Mouse (Mus musculus) kidney, adult 8-10 months (tissue): ENCODE data around the gene Nup93.
A peak's percentile ranks its signal among the peaks of the same experiment; 100 is the strongest.

Source experiments
- DNase-seq, 2 experiments: peaks; one replicate each; pipeline ENCODE4 v3.0.0; 2022

Gene Nup93

GRCm38 (mm10) chr8:94323041-94323440 is 108.7 kb downstream of the Nup93 start:
- DNase-seq, result no peak

DNA sequence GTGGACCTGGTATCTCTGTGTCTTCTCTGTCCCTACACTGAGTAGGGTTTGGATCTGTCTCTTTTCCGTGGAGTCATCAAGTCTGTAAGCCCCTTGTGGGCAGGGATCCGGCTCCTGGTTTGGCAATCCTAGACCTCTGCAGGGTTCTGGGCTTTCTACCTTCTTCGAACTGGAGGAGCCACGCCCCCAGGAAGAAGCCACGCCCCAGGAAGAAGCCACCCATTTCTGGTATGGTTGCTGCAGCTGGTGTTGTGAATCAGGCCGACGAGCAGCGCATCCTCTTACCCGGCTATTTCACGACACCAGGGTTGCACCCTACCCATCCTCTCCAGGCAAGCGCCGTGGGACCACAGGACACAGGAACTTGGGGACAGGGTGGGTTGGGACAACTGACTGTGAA is 109.7 kb downstream of the Nup93 start:
- DNase-seq, result no peak

GRCm38 (mm10) chr8:94326016-94326415 is 111.7 kb downstream of the Nup93 start:
- peak; percentile 52 to 78 for DNase-seq

DNA sequence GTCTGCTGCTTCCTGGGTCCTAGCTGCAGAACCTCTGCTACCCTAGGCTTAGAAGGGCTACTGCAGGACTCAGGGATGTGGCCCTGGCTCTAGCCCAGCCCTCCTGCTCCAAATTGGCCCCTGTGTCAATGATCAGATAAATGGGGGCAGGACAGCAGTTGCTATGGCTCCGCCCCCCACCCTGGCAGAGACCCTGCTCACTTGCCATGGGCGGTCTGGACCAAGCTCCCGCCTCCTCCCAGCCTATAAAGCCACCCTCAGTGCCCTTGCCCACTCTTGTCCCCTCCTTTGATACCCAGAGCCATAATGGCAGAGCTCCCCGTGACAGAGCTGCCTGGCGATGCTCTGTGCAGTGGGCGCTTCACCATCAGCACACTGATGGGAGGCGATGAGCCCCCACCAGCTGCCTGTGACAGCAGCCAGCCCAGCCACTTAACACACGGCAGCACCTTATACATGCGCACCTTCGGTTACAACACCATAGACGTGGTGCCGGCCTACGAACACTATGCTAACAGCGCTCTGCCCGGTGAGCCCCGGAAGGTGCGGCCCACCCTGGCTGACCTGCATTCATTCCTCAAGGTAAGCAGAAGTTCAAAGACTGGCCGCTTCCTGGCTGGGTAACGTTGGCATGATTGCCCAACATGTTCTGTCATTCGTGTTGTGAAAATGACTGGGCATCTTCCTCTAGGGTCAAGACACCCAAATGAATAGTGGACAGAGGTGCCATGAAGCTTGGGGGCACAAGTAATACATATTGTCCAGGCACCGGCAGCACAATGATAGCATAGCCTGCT is 114.8 kb downstream of the Nup93 start, which contains the start of gene Slc12a3:
Gene Slc12a3 (plus strand): TSS at position 270 of the 797 bp plus-strand sequence.
- DNase-seq, result peak; percentile 53 to 69

GRCm38 (mm10) chr8:94330733-94331132 is 116.4 kb downstream of the Nup93 start:
- DNase-seq, result no peak

DNA sequence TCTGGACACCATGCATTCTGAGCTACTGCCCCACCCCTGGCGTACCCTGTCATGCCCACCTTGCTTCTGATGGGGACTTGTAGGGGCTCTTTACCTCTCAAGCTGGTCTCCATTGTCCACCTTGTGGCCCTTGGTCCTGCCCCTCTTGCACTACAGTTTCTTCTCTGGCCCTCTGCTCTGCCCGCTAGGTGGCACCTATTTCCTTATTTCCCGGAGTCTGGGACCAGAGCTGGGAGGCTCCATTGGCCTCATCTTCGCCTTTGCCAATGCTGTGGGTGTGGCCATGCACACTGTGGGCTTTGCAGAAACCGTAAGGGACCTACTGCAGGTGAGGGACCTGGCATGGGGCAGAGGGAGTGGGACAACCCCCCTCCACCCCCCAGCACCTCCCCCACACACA is 119.0 kb downstream of the Nup93 start:
- peak in 1 of 2 experiments; percentile 61 for DNase-seq

GRCm38 (mm10) chr8:94337559-94337958 is 123.2 kb downstream of the Nup93 start:
- DNase-seq, result no peak

DNA sequence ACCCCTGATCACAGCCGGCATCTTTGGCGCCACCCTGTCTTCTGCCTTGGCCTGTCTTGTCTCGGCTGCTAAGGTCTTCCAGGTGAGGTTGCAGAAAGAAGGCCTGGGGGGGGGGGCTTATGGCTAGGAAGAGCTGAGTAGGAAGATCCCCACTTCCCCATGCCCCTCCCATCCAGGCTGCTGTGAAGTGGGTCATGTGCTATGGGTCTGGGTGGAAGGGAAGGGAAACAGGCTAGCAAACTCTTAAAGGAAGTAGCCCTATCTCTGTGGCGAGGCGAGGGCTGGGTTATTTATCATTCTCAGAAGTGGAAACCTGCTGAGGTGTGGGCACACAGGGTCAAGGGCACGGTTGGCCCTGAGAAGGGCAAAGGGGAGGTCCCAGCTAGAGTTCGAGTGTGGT is 126.4 kb downstream of the Nup93 start:
- DNase-seq, result no peak

- no peak for DNase-seq
Observed at GRCm38 (mm10) chr8:94342691-94343090, 128.3 kb downstream of the Nup93 start.

DNA sequence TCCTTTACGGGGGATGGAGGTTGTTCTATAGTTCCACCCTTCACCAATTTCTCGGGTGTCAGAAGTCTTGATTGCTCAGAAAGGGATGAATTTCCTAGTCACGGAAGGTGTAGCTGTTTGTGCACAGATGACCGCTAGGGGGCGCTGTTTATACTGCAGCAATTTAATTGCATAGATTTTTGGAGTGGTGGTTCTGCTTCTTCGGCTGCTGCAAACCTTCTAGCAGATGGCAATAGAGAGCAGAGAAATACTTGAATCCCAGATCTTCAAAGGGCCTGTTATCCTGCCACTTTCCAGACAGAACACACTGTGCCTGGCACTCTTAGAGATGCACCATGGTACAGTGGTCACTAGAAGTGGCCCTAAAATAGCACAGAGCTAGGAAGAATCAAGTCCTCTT is 128.9 kb downstream of the Nup93 start:
- peak; percentile 79 to 85 for DNase-seq

GRCm38 (mm10) chr8:94343778-94344320 is 129.5 kb downstream of the Nup93 start:
- no peak for DNase-seq

DNA sequence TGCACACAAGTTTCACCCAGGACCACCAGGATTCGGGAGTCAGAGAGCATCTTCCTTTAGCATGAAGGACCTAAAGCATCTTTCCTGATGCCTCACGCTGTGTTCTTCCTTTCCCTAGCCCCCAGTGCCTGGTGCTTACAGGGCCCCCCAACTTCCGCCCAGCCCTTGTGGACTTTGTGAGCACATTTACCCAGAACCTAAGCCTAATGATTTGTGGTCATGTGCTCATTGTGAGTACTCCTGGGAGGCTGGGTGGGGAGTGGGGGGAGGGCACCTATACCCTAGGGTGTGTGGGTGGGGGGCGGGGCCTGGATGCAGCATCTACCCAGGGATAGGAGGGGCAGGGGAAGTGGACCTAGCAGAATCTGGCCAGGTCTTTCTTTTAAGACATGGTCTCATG is 131.3 kb downstream of the Nup93 start:
- DNase-seq, result no peak

DNA sequence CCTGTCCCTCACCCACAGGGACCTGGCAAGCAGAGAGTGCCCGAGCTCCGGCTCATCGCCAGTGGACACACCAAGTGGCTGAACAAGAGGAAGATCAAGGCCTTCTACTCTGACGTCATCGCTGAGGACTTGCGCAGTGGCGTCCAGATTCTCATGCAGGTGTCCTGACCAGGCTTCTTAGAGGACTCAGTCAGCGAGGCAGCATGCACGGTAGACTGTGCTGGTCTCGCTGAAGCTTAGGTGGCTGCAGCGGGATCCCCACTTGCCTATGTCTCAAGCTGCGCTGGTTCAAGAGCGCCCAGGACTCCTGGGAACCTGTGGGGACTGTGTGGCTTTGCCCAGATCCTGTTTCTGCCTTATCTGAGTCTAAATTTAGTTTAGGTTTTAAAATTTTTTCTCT is 131.9 kb downstream of the Nup93 start:
- DNase-seq, result no peak

- no peak for DNase-seq
Observed at GRCm38 (mm10) chr8:94348425-94348824, 134.1 kb downstream of the Nup93 start.

DNA sequence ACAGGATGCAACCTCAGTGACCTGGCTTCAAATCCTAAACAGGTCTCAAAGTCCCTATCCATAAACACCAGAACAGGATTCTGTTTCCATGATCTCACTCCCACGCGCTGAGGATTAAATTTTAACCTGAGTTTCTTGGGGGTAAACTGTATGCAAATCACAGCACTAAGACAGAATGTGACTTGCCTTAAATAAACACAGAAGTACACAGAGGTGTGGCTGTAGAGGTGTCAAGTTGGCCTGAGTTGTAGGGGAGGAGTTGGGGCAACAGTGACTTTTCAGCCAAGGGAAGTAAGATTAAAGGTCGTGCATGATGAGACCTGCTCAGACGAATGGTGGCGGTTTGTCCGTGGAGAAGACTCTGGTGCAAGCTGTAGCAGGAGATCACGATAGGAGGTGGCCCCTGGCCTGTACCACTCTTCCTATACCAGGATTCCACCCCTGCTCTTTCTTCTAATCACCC is 139.7 kb downstream of the Nup93 start:
- peak; percentile 86 to 94 for DNase-seq

GRCm38 (mm10) chr8:94354571-94354970 is 140.2 kb downstream of the Nup93 start:
- DNase-seq, result peak; percentile 54 to 57

- no peak for DNase-seq
Observed at GRCm38 (mm10) chr8:94357220-94357619, 142.9 kb downstream of the Nup93 start.

- DNase-seq, result peak; percentile 94 to 96
Observed at GRCm38 (mm10) chr8:94358541-94358940, 144.2 kb downstream of the Nup93 start.

DNA sequence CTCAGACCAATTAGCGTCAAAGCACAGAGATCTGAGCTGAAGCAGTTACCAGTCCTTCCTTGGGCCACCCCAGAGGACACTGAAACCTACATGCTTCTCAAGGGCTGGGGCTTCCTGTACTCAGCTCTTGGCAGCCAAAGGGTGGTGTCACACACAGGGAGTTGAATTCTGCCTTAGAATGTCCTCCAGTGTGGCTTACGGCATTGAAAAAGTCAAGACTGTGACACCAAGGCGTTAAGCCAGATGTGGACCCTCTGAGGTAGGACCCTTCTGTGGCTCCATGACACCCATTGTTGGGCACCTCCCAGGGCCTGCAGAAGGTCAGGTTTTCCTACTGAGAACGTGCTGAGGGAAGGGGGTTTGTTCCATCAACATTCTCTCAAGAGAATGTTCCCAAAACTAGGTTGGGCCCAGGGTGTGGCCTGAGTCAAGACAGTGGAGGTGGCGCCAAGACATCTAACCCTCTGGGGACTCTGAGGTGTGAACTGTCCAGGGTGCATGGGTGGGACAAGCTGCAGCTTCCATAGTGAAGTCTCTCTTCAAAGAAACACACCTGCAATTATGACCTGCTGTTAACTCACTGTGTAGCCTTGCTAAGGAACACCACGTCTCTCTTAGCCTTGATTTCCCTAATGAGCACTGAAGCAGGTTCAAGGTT is 147.5 kb downstream of the Nup93 start:
- no peak for DNase-seq

DNA sequence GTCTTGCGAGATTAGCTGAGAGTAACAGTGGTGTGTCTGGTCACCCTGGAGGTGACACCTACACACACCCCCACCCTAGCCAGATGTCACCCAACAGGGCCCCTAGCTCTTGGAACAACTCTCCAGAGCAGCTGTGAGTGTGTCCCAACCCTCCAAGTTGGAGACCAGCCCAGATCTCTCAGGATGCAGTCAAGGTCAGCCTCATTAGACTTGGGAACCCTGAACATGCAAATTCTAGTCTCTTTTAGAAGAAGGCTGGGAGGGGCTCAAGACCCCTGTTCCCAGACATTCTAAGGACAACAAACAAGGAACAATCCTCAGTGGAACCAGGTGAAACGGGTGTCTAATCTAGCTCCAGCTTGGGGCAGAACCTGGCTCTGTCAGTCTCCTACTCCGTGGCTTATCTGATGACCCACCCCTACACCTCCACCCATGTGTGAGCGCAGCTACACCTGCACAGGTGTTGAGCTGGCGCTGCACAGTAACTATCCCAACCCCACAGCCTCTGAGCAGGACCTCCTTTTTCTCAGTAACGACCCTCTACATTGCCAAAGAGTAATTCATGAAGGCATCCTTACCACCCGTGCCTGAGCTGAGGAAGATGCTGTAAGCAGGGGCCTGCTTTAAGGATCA is 148.4 kb downstream of the Nup93 start:
- DNase-seq, result peak; percentile 69 to 82

DNA sequence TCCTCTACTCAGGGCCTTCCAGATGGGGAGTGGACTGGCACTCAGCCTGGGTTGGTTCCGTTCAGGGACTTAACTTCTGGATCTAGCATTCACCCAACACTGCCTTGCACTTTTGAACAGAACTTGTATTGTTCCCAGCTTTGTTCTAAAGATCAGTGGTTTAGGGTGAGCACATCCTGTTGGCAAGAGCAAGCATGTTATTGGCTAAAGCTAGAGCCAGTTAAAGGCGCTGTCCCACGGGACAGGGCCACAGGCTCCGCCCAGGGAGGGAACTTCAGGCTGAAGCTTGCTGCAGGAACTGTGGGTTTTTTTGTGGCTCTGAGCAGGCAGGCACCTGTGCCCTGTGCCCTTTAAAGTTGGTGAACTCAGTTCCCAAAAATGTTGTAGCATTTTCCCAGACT is 148.9 kb downstream of the Nup93 start:
- peak; percentile 89 to 92 for DNase-seq

DNA sequence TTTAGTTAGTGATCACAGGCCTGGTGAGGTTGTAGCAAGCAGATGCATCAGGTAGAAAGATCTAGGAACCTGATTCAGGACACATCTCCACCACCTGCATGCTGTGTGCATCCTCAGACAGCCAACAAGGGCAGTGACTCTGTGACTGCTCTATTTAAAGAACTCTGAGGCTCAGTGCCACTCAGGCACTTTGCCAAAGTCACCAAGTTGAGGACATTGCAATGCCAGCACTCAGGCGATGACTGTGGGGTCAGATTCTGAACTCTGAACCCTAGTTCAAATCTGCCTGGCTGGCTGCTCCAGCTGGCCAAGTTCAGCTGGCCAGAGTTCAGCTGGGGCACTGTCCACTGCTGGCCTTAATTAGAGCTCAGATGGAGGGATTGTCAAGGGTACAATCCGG is 149.5 kb downstream of the Nup93 start:
- DNase-seq, result peak; percentile 95

DNA sequence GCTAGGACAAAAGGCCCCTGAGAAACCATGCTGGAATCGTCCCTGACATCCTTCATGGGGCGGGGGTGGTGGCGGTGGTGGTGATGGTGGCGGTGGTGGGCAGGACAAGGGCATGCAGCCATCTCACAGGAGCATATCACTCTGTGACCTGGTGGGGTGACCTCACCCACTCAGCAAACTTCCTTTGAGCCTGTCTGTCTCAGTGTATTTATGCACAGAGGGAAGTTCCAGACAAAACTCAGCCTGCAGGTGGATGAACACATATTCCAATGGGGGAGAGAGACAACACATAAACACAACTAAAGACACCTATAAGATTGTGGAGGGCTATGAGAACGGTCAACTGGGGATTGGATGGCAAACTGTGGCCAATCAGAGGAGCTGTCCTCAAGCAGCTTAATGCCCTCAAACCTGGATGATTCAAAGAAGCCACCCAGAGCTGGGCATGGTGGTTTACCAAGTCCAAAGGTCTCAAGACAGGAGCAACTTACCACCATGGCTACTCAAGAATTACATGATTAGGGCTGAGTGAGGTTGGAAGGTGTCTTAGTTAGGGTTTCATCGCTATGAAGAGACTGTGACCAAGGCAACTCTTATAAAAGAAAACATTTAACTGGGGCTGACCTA is 150.4 kb downstream of the Nup93 start:
- peak in 1 of 2 experiments; percentile 58 for DNase-seq
